Mouse (Mus musculus) ovary, postnatal 10 days (tissue): ENCODE measurements around the gene Tmem256.

Experiments used
- DNase-seq: peaks from one replicate; pipeline ENCODE4 v3.0.0; 2022; ENCODE audit warnings: low spot score

Tmem256 gene

DNA sequence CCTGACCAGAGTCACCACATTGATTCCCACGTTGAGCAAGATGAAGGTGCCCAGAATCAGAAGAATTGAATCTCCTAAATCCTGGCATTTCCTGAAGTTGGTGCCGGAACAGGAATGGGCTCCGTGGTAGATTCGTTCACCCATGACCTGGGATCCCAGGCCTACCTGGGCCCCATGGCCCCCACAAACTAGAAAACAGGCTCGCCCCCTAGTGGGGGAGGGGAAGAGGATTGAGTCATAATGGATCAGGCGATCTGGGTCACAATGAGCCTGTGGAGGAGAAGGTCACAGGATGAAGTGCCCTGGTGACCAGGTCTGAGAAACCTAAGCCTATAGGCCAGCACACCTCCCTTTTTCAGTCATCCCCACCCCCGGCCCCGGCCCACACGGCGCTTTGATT is 23.2 kb upstream of the Tmem256 start, which contains the start of gene Gm39566:
Gm39566 (minus strand) TSS at position 144 of the 400 bp plus-strand sequence.
- no peak for DNase-seq

DNA sequence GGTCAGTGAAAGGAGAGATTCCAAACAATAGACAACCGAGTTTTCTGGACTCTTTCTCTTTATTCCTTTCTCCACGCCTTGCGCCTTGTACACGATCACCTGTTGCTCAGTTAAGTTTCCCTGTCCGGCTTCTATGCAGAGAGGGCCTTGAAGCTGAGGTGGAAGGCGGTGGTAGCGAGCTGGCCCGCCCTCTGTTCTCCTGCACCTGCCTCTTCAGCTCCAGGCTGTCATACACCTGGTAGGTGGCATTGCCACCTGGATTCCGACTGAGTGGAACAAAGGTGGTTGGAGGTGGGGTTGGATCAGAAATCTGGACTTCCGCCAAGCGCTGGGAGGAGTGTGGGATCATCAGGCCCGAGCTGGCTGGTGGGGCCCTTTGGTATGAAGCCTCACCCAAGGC is 21.8 kb upstream of the Tmem256 start:
- DNase-seq, result no peak

DNA sequence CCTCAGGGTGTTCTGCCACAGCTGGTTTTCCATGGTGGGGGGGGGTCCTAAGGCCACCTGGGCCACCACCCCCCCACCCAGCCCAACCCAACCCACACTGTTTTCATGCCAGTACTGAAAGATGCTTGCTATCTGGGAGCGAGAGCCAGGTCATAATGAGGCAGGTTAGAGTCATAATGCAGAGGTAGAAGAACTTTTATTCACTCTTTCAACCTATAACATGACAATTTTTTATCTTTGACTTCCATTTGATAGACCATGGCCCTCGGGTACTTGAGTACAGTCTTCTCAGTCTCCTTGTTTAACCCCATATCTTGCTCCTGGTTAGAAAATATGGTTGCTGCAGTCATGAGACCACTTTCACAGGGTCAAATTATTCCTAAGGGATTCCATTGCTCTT is 19.9 kb upstream of the Tmem256 start, which contains the start of gene Spem2:
Spem2 (minus strand) TSS at position 101 of the 400 bp plus-strand sequence.
- no peak for DNase-seq

DNA sequence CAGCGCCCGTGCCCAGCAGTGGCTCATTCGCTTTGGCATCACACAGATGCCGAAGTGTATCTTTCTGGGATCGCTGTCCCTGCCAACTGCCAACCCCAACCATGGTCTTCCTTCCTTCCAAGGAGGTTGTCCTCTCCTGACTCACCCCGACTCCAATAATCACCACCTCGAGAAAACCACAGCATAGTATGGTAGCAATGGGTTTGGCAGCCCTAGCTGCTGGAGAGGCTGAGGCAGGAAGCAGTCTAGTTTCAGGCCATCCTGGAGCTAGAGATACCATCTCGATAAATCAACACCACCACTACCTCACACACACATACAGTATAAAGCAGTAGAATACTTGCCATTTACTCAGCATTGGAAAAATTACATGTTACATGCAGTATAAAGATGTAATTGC is 19.4 kb upstream of the Tmem256 start:
- DNase-seq, result no peak

DNA sequence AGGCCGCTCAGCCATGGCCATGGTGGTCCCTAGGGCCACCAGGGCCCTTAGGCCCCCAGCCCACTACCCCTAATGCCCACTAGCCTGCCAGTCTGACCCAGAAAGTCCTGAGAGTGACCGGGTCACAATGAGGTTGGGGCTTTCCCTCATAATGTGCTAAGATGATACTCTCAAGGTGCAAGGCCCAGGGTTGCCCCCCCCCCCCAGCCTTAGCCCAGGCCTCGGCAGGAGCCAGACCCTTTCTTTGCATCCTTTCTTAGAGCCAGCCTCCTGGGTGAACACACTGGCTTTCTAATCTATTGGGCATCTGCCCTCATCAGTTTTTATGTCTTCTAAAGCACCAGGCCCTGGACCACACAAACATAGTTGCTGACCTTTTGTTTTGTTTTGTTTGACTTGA is 16.2 kb upstream of the Tmem256 start, which contains the start of gene Spem1:
Spem1 (minus strand) TSS at position 101 of the 400 bp plus-strand sequence.
- DNase-seq, result no peak

DNA sequence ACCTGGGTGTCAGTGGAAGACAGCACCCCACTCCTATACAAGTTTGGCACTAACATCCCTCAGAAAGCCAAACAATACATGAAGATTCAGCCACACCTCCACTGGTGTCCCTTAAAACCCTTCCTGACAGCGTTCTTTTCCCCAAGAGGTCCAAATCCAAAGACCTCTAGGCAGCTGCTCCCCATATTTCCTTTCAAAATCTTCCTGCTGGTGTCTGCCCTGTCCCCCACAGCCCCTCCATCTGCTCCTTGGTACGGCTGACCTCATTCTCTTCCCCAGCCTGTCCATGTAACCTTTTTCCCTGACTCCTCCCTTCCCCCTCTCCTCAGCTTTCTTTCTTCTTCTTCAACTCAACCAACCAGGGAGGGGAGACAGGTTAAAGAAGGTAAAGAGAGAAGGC is 14.9 kb upstream of the Tmem256 start:
- DNase-seq, result no peak

DNA sequence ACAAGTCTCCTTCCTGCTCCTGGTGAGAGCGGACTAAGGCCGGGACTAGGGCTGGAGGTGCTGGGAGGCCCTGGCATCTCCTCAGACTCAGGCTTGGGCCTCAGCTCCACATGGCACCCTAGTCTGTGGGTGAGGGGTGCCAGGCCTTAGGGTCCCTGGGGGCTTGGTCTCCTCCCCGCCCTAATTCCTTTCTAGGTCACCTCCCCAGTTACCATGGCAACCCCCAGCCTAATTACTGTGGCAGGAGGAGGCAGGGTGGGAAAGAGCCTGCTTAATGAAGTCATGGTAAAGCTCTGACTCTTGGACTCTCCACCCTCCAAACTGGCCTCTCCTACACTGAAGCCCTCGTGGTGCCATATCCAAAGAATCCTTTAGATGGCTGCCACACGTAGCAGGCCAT is 9.5 kb upstream of the Tmem256 start:
- DNase-seq, result no peak

DNA sequence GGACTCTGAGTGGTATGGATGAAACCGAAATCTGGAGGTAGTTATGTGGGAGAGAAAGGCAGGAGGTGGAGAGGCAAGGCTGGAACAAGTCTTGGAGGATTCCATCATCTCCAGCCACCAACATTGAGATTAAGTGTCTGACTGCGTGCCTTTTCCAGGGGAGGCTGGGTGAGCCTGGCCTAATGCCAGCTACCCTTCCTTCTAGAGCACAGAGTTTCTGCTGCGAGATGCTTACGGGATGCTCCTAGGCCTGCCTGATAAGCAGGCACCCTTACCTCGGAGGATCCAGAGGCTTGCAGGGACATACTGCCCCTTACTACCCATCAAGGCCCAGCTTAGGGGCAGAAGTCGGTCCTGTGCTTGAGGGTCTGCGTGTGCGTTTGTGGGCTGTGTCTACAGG is 4.8 kb upstream of the Tmem256 start:
- DNase-seq, result no peak

DNA sequence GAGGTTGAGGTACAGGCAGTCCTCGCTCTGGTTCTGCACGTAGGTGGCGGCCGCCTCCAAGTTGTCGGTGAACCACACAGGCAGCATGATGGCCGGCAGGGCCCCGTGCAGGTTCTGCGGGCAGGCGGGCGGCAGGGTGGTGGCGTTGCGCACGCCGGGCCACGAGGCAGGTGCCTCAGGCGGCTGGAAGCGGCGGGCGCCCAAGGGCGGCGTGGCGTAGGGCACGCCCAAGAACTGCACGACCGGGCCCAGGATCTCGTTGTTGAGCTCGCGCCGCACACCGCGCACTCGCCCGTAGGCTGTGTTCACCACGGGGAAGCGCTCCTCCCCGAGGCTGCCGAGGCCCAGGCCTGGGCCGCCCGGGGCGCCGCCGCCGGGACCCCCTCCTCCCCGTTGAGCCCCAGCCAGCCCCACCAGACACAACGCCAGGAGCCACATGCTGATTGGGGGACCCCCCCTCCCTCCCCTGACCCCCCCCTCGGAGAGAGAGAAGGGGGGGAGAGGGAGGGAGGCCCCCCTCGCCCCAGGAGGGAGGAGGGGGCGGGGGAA is 4.2 kb upstream of the Tmem256 start:
- DNase-seq, result no peak

DNA sequence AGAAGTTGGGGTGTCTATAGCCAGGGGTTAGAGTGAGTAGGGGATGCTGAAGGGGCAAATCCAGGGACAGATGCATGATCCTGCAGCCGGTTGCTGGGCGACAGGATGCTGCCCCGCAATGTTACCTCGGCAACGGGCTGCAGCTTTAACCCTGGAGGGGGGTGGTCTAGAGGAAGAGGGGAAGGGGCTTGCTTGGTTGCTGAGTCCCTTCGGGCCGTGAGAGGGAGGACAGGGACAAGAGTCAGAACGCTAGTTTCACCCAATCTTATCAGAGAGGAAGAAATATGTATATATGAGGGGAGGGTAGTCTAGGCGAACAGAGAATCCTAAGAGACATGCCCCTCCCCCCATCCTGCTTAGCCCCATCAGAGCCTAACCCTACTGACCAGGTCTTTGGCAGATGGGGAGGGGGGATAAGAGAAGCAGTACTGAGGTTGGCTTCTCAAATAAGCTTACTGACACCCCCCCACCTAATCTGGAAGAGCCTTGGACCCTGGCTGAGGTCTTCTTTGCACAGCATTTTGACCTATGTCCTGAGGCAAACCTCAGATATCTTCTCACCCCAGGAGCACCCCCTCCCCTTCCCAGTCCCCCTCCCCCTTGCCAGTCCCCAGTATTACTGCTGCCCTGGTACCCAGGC is 2.9 kb upstream of the Tmem256 start:
- DNase-seq, result no peak

DNA sequence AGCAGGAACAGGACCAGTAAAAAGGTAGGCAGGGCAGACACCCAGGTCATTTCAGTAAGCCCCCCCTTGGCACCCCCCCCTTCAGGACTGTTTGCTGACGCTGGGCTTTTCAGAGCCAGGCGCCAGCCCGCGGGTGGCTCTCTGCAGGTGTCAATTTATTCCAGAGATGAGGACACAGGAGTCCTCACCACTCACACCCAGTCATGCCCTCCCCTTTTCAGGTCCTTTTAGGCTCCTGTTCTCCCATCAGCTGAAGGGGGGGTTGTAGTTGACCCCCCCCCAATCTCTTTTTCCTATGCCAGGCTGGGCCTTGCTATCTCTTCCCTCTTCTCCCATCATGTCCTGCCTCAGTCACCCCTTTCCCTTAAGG is 2.4 kb upstream of the Tmem256 start:
- DNase-seq, result no peak

DNA sequence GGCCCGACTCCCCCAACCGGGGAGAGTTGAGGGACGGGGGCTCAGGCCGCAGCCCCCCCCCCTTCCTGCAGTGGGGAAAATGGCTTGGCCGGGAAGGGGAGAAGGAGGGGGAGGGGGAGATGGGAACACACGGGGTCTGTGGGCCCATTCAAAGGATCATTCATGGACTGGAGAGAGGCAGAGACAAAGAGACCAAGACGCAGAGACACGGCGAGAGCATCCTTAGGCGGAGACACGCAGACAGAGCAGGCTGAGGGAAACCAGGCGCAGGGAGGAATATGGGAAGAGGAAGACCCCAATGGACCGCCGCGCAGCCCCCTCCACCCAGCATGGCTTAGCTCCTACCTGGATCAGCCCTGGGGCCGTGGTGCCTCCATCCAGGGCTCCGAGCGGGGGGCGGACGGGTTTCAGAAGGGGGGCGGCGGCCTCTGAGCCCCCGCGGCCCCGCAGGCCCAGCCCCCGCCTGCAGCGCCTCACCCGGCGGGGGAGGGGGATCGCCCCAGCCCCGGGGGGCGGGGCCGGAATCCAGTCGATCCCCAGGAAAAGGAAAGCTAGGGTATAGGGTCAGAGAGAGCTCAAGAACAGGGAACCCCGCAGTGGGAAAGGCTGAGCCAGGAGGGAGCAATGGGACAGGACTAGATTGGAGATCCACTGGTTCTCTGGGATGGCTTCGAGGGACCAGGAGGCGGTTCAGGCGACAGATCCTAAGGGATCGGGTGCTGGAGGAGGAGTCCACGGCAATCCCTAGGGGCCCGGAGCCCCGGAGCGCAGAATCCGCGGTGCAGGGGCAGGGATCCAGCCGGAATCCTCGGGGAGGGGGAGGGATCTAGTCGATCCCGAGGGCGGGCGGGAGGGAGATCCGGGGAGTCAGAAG is 1.4 kb upstream of the Tmem256 start:
- peak; percentile 26 for DNase-seq

DNA sequence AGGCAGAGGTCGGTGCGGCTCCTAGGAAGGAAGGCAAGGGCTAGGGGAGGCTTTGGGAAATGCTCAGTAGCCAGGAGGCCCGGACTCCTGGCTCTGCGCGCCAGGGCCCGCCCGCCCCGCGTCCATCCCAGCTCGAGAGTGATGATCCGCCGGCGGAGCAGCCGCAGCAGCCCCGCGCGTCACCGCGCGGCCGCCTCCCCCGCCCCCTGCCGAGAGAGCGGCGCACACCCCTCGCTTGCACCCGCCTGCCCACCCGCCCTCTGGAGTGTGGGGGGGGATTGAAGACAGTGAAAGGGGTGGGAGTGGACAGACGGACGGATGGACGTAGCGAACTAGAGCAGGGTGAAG is 736 bp upstream of the Tmem256 start, which contains the start of gene Nlgn2:
Nlgn2 (minus strand) TSS at position 181 of the 348 bp plus-strand sequence.
- no peak for DNase-seq

DNA sequence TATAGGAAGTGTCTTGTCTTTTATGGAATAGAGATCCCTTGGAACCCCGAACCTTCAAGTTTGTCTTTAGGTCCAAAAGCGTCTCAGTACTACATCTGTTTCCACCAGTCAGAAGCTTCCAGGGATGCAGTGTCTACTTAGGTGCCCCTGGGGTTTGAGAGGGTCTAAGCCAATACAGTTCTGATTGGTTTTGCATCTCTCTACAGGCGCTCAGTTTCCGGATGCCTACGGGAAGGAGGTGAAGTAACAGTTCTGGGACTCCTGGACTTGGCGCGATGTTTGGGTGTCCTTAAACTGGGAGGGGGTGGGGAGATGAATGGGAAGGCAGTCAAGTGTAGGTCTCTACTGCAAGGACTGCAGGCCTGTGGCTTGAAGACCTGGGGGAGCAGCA is 395 bp downstream of the Tmem256 start:
- no peak for DNase-seq

DNA sequence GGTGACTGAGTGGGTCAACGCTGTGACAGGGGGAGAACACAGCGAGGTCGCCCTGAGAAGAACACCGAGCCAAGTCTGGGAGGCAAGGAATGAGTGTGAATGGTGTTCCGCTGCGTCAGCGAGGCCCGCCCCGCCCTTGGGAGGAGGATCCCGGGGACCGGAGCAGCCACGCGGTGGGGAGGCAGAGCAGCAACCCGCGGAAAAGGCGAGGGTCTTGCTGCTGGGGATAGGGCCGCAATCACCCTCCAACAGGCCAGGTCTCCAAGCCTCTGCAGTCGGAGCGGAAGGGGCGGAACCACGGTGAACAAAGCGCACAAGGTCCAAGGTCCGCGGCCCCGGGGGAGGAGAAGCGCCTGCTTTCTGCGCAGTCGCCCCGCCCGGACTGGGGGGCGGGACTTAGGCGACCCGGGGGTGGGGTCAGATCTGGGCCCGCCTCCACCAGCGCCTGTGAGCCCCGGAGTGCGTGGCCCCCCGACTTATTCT is 7.9 kb downstream of the Tmem256 start, which contains the start of gene Plscr3:
Plscr3 (plus strand) TSS at position 179 of the 483 bp plus-strand sequence.
- DNase-seq, result peak; percentile 90

DNA sequence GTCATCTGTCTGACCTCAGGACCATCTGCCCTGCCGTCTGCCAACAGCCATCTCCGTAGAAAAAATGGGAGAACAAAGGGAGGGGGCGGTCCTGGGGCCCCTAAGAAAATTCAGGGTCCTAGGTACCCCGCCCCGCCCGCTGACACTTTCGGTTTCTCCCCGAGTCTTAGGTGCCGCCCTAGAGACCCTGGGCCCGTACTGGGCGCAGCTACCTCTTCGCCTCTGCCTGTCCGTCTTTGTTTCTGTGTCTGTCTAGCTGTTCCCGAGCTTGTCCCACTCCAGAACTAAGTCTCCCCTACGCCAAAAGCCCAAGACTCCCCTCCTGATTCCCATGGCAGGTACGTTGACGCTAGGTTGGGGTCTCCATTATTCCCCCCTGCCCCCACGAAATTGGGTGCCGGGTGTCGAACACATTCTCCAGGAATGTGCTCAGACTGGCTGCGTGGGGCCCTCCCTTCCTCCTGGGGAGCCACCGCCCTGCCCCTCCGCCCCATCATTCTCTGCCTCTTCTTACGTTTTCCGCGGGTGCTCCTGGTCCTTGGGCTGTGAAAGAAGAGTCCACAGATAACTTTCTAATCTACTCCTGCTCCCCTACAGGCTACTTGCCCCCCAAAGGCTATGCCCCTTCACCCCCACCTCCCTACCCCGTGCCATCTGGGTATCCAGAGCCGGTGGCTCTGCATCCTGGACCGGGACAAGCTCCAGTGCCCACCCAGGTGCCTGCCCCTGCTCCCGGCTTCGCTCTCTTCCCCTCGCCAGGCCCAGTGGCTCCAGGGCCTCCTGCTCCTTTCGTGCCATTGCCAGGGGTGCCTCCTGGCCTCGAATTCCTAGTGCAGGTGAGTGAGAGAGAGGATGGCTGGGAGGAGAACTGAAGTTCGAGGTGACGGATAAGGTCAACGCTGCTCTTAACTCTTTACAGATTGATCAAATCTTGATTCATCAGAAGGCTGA is 8.7 kb downstream of the Tmem256 start:
- peak; percentile 18 for DNase-seq

DNA sequence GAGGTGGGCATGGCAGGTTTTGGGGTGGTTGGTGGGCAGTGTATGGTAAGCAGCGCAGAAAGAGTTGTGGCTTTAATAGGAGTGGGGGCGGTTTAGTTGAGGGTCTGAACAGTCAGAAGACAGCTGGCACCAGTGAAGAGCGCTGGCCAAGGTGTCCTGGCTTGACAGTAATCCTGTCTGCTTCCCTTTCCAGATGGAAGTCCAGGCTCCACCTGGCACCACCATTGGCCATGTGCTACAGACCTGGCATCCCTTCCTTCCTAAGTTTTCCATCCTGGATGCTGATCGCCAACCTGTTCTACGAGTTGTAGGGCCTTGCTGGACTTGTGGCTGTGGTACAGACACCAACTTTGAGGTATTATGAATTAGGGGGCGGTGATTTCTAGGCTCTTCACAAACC is 9.7 kb downstream of the Tmem256 start:
- DNase-seq, result no peak

DNA sequence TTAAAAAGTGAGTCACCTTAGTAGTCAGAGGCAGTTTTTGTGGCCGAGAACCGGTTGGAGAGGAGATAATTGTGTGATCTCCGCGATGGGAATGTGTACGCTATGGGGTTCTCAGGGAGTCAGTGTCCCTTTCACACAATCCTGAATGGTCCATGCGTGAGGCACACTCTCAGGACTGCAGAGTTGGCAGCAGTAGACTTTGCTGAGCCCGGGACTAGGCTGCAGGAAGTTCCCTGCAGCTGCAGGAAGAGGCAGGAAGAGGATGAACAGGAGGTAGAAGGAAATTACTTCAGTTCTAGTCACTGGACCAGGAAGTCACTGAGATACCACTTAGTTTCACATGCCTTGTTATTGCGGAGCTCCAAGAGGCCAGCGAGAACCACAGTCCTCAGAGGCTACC is 10.8 kb downstream of the Tmem256 start:
- no peak for DNase-seq

DNA sequence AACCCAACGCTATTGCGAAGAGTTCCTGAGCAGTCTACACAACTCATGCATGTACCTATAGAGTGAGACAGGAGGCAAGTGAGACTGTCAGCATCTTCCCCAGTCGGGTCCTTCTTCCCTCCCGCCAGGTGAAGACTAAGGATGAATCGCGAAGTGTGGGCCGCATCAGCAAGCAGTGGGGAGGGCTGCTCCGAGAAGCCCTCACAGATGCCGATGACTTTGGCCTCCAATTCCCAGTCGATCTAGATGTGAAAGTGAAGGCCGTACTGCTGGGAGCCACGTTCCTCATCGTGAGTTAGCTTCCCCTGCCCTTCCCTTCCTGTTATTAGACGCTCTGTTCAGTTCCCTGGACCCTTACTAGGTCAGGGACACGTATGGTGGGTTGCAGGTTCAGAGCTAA is 11.6 kb downstream of the Tmem256 start:
- DNase-seq, result no peak

DNA sequence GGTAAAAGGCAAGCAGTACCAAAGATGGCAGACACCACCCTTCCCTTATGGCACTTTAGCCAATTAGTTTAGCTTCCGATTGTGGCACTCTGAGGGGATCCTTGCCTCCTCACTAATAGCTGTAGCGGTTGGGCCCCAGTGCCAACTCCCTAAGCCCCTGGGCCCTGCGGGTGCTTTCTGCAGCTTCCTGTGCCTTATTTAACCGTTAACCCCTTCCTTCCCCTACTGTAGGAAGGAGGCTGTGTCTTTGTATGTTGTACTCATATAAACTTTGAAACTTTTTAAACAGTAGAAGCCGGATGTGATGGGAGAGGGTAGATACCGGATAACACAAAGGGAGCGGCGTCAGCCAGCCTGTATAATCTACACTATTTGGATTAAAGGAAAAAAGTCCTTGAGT is 12.4 kb downstream of the Tmem256 start:
- no peak for DNase-seq

DNA sequence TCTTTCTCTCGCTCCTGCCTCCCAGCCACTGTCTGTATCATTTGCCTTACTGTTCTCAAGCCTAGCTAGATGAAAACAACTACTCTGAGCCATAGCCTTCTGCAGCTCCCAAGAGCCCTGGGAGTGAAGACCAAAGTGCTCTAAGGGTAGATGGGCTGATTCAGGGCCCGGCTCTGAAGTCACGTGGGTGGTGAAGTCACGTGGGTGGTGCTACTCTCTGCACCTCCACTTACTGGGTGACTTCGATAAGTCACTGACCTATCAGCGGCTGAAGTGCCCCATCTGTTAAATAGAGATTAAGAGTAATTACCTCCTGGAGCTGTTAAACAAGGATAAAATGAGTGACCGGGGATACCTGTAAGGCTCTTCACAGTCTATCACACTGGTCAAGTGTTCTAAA is 15.7 kb downstream of the Tmem256 start:
- no peak for DNase-seq

DNA sequence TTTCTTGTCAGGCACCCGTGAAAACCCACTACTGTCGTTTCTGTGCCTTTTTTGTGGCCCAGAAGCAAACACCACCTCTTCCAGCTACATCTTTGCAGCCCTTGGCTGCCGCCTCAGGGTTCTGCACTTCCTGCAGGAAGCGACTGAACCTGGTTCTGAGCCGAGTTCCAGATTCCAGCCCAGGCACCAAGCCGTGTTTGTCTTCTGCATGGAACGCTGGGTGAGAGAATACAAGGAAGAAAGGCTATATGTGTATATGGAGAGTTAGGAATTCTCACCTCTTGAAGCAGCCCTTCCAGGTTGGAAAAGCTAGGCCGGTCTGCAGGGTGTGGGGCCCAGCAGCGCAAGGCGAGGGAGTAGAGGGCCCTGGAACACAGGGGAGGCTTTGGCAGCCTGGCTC is 16.4 kb downstream of the Tmem256 start:
- no peak for DNase-seq
